Mouse (Mus musculus) thymus, postnatal 4 days (tissue): ENCODE data around the gene 4930535I16Rik.

ENCODE experiments used
- DNase-seq: peaks from one replicate; pipeline ENCODE4 v3.0.0; 2021

The 4930535I16Rik gene

GRCm38 (mm10) chr4:123917548-123918140 lies at the start of gene 4930535I16Rik:
TSS of gene 4930535I16Rik (minus strand) at chr4:123918022.
- DNase-seq, result no peak

GRCm38 (mm10) chr4:123962721-123963120 lies 44.9 kb upstream of the 4930535I16Rik start:
- no peak for DNase-seq

- DNase-seq, result no peak
These were observed 43.1 kb upstream of the 4930535I16Rik start for GRCm38 (mm10) chr4:123960955-123961354.

DNA sequence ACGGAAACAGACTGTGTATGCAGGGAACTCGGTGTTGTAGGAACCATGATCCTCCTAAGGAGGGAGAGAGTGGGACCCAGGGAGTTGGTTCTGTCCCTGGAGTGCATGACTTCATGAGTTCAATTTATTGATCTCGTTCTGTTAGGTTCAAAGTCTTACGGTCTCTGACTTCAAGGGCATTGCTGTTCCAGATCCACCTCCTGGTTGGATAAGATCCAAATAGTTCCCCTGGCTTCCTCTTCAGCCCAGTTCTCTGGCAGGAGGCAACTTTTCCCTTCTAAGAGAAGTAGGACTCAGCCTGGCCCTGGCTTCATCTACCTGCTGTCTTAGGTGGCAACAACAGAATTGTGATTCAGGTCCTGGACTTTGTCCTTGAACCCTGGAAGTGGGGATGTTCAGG lies 40.1 kb upstream of the 4930535I16Rik start:
- no peak for DNase-seq

GRCm38 (mm10) chr4:123957492-123957808 lies 39.6 kb upstream of the 4930535I16Rik start:
- DNase-seq, result no peak

GRCm38 (mm10) chr4:123956703-123957491 lies 39.1 kb upstream of the 4930535I16Rik start:
- DNase-seq, result peak; percentile 83

GRCm38 (mm10) chr4:123952059-123952458 lies 34.2 kb upstream of the 4930535I16Rik start:
- no peak for DNase-seq

DNA sequence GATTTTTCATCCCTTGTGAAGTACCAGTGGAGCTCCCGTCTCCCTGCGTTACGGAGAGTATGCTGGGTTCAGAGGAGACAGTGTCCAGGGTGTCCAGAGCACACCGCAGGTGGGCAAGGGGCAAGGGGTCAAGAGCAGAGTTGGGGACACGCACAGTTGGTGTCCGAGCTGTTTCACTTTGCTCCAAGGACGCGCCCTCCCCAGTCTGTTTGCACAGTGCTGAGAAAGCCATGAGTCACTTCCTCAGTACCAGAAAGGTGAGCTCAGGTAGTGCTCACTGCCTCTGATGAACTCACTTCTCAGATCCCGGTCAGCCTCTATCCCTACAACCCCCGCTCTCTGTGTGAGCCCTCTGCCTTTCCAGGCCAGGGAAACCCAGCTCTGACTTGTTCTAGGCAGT lies 31.8 kb upstream of the 4930535I16Rik start:
- DNase-seq, result no peak

- no peak for DNase-seq
These were observed 31.1 kb upstream of the 4930535I16Rik start for GRCm38 (mm10) chr4:123948901-123949300.

DNA sequence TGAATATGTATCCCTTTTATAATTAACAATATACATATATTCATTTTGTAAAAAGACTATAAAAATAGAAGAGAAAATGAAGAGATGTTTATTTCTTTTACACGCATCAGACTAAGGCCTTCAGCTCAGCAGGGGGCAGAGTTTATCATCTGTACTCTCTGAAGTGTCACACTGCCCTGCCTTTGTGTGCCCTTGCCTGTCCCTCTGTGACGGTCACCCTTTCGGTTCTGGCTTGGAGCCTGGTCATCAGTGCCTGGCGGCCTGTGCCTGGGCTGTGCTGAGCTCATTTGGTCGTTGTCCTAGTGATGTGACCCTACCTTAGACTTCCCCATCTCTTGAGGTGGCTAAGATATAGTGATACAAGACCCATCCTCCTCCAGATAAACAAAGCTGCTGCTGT lies 29.3 kb upstream of the 4930535I16Rik start:
- DNase-seq, result no peak

GRCm38 (mm10) chr4:123946701-123947100 lies 28.9 kb upstream of the 4930535I16Rik start:
- no peak for DNase-seq

DNA sequence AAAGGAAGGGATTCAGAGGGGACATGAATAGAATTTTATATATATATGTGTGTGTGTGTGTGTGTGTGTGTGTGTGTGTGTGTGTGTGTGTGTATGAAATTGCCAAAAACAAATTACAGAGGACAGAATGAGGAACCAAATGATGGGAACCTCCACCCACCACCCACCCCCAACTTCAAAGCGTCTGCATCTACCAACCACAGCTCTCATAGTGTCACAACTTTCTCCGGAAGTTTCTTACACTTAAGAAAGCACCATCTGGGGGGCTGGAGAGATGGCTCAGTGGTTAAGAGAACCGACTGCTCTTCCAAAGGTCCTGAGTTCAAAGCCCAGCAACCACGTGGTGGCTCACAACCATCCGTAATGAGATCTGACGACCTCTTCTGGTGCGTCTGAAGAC lies 23.1 kb upstream of the 4930535I16Rik start:
- peak; percentile 37 for DNase-seq

DNA sequence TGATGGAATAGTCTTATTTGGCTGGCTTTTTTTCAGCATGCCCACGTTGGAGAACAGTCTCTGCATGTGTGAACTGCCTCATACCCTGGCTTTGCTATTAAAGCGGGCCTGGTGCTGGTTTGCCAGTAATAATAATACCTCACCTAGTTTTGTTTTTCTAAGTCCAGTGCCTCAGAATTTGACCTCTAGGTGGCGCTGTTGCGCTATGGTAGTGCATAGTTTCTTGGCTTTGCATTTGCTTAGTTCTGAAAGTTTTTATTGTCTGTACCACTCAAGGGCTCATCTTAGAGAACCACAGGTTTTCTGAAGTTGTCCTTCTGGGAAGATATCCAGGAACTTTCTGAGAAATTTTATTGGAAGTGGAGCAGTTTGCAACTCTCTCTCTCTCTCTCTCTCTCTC lies 22.0 kb upstream of the 4930535I16Rik start:
- DNase-seq, result peak; percentile 87

- DNase-seq, result no peak
These were observed 18.2 kb upstream of the 4930535I16Rik start for GRCm38 (mm10) chr4:123936059-123936458.

DNA sequence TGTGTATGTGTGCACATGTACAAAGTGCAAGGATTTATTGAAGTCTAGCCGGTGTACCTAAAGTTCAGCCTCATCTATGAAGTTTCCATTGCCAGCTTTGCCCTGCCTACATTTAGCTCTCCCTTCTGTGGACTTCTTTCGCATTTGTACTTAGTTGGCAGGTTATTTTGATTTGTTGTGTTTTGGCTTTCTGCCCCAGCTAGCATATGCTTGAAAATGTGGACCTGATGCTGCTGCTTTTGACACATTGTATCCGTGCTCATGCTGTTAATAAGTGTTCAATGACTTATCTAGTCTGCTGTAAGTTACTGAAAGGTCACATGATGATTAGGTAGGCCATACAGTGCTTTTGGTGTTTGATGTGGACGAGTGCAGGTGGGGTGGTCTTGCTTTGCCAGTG lies 16.5 kb upstream of the 4930535I16Rik start:
- DNase-seq, result no peak

DNA sequence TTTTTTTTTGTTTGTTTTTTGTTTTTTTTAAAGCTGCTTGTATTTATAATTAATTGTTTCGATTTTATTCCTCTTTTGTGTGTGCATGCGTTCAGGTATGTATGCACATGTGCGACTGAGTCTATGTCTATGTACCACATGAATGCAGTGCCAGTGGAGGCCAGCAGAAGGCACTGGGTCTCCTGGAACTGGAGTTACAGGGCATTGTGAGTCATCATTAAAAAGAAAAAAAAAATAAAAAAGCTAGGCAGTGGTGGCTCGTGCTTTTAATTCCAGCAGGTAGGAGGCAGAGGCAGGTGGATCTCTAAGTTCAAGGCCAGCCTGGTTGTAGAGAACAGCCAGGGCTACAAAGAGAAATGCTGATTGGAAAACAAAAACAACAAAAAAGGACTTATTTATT lies 12.2 kb upstream of the 4930535I16Rik start:
- DNase-seq, result no peak

DNA sequence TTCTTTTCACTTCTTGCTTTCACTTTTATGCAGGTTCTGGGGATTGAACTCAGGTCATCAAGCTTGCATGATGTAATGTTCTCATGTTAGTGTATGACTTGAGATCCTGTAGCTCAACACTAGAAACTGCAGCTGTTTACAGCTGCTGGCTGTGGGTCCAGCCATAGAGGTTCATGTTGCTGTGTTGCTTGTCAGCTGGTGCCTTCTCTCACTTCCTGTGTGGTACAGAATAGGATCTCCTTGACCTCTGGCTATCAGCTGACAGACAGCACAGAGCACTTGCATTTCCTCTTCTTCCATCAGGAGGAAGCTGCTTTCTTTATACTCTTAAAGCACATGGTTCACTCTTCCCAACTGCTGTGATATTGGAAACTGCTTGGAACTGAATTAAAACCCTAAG lies 10.1 kb upstream of the 4930535I16Rik start:
- DNase-seq, result no peak

GRCm38 (mm10) chr4:123921055-123921565 lies 3.3 kb upstream of the 4930535I16Rik start:
- no peak for DNase-seq

GRCm38 (mm10) chr4:123918851-123919250 lies 1.0 kb upstream of the 4930535I16Rik start:
- no peak for DNase-seq

- DNase-seq, result peak; percentile 100
These were observed 874 bp downstream of the 4930535I16Rik start, which contains the start of gene Rragc for GRCm38 (mm10) chr4:123916748-123917547. TSS of gene Rragc (plus strand) at chr4:123917446.

DNA sequence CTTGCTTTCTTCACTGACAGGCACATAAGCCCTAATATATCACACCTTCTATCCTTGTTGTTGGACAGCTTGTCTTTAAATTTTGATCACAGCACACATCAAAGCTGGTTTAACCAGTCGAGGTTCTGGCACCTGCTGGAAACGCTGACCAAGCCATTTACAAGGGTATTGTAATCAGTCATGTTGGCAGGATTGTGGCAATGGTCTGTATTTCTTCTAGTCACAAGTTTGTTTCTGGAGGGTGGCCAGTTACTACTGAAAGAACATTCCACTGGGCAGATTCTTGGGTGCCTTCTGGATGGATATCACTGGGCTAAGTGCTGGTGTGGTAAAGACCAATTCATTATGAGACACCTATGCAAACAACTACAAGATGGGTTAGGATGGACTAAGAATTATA lies 5.4 kb downstream of the 4930535I16Rik start:
- DNase-seq, result no peak

GRCm38 (mm10) chr4:123911503-123911902 lies 6.3 kb downstream of the 4930535I16Rik start:
- DNase-seq, result no peak

GRCm38 (mm10) chr4:123905126-123905668 lies 12.6 kb downstream of the 4930535I16Rik start:
- no peak for DNase-seq
